Mouse (Mus musculus) thymus, adult 2 months (tissue): ENCODE data around the gene Clock.

Experiments used
- CTCF ChIP-seq: fragments of 200-500 bp; IDR thresholded peaks from 2 replicates; pipeline ENCODE4 v1.5.1; 2012; ENCODE audit warnings: mild to moderate bottlenecking, control low read depth, low read length, moderate library complexity, borderline replicate concordance; ENCODE audit not compliant: control insufficient read depth, poor library complexity, insufficient read depth; ENCODE audit errors: extremely low read depth
- POLR2A ChIP-seq: fragments of 200-500 bp; IDR thresholded peaks from 2 replicates; pipeline ENCODE4 v1.6.1; 2012; ENCODE audit warnings: mild to moderate bottlenecking, low read length, control low read depth, moderate library complexity; ENCODE audit not compliant: control insufficient read depth, poor library complexity, insufficient read depth; ENCODE audit errors: extremely low read depth

GRCm38 (mm10) chr5:76205886-76206285 lies 98.7 kb downstream of the Clock start:
- TF ChIP-seq CTCF, result no peak
- no peak for TF ChIP-seq POLR2A
